Mouse (Mus musculus) limb, embryonic 14.5 days (tissue): ENCODE data around the gene Gm12185. TPM values are rescaled to one million over a fixed set of nuclear protein-coding genes. Genes with fewer than 3 reads are reported as not detected.
"Not testable (repeated sequence)": the region's sequence is repeated elsewhere in the genome, so short reads cannot be mapped to it uniquely, and the experiment has no call there.

Experiments
- ATAC-seq: fragments of 200-750 bp; cut with Nextera tagmentation; 2 replicates; pipeline ENCODE4 v1.8.0; 2017; ENCODE audit warnings: low read depth, moderate number of reproducible peaks, moderate TSS enrichment; ENCODE audit not compliant: low FRiP score
- DNase-seq: peaks from one replicate; pipeline ENCODE4 v3.0.0-alpha.2; 2015; ENCODE audit warnings: low spot score
- H3K27ac ChIP-seq: fragments of 300-500 bp; sonication (generic); replicated peaks from 2 replicates; pipeline ENCODE4 v1.5.1; 2014; ENCODE audit warnings: low read depth, mild to moderate bottlenecking, low read length, moderate library complexity, mixed read lengths
- H3K27me3 ChIP-seq: fragments of 300-500 bp; sonication (generic); 2 replicates; pipeline ENCODE4 v1.6.1; 2014; ENCODE audit warnings: low read length, mixed read lengths; ENCODE audit not compliant: control insufficient read depth, insufficient read depth
- H3K36me3 ChIP-seq: fragments of 300-500 bp; sonication (generic); 2 replicates; pipeline ENCODE4 v1.6.1; 2014; ENCODE audit warnings: mild to moderate bottlenecking, low read length, moderate library complexity, mixed read lengths; ENCODE audit not compliant: control insufficient read depth, insufficient read depth
- H3K4me1 ChIP-seq: fragments of 300-500 bp; sonication (generic); 2 replicates; pipeline ENCODE4 v1.6.1; 2014; ENCODE audit warnings: antibody characterized with exemption, low read length, mixed read lengths; ENCODE audit not compliant: control insufficient read depth, insufficient read depth
- H3K4me2 ChIP-seq: fragments of 300-500 bp; sonication (generic); replicated peaks from 2 replicates; pipeline ENCODE4 v1.6.1; 2014; ENCODE audit warnings: low read depth, mild to moderate bottlenecking, low read length, moderate library complexity; ENCODE audit not compliant: severe bottlenecking
- H3K4me3 ChIP-seq: fragments of 300-500 bp; sonication (generic); replicated peaks from 2 replicates; pipeline ENCODE4 v1.5.1; 2014; ENCODE audit warnings: low read length
- H3K9ac ChIP-seq: fragments of 300-500 bp; sonication (generic); 2 replicates; pipeline ENCODE4 v1.6.1; 2014; ENCODE audit warnings: mild to moderate bottlenecking, low read depth, low read length, moderate library complexity; ENCODE audit not compliant: severe bottlenecking
- H3K9me3 ChIP-seq: fragments of 300-500 bp; sonication (generic); 2 replicates; pipeline ENCODE4 v1.6.1; 2016; ENCODE audit warnings: low read length; ENCODE audit not compliant: control insufficient read depth
- POLR2A ChIP-seq: fragments of 200-500 bp; IDR thresholded peaks from 2 replicates; pipeline ENCODE4 v1.8.0; 2012; ENCODE audit warnings: inconsistent platforms, mild to moderate bottlenecking, moderate library complexity, borderline replicate concordance; ENCODE audit not compliant: insufficient read depth, insufficient read length; ENCODE audit errors: extremely low read depth
- WGBS: fragments of 180-500 bp; shearing (Covaris S2); extraction: QIAGEN DNeasy Blood & Tissue Kit; methylation state at CpG from one replicate; pipeline ENCODE4 v1.1.7; 2014; 5-methylcytosine and 5-hydroxymethylcytosine counted together
- polyA plus RNA-seq, 2 experiments: library from polyadenylated mRNA; depleted of rRNA in 1 of 2; stranded (reverse) in 1 of 2; unstranded in 1 of 2; fragments of >200 nt; fragmentation: Nextera tagmentation in 1 of 2; extraction: Ambion mirVana in 1 of 2; gene quantifications; 2 replicates each; pipeline versions ENCODE4 v1.2.1 to v1.2.3; 2012 to 2014

The Gm12185 gene
- polyA plus RNA-seq, 2 experiments, result 0.04 to 0.06 TPM

DNA sequence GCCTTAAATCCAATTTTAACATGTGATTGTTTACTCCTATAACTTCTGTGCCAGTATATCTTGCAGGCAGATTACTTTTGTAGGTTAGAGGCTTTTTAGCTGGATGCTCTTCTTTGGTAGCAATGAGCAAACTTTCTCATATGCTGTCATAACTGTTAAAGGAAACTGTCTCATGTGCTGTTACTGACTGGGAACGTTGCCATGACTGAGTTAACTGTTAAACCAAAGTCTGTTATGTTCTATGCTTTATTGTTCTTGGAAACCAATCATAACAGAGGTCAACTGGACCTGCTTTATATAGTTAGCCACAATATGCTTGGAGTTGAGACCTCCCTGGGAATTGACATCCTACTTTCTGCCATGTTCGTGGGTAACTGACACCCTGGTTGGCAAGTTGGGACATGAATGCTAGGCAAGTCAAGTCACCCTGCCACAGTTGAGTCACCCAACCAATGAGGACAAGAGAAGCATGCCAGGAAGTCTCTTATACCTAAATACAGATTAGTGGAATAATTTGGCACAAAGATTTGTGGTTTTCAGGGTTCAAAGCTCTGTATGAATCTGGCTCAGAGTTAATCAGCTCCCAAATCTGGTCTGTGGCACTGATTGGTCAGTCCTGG, 93.1 kb downstream of the Gm12185 start:
- DNase-seq (no peak), ATAC-seq (no peak)
- Histone ChIP-seq H3K36me3 (no peaks in the 10 kb centered on the region), H3K27me3 (no peaks in the 10 kb centered on the region), H3K9me3 (no peaks in the 10 kb centered on the region), H3K4me3 (no peak overlapping the region), H3K27ac (no peak overlapping the region), H3K9ac (no peak overlapping the region), H3K4me2 (no peak overlapping the region), H3K4me1 (no peaks in the 10 kb centered on the region)
- TF ChIP-seq POLR2A, result no peak
- WGBS, result 62% methylated on average over 2 of the region's 2 CpGs

DNA sequence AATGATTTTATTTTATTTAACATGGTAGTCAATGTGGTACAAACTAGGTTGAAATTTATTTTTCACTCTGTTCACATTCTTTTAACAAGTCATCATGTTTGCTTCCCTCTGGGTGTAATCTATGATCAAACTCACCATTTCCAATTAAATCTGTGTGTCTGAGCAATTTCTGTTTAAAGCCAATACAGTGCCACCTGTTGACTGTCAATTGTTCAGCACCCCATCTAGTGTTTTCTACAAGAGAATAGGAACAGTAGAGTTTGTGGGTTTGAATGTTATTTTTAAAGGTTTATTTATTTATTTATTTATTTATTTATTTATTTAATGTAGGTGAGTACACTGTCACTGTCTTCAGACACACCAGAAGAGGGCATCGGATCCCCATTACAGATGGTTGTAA, 115.3 kb downstream of the Gm12185 start:
- Histone ChIP-seq H3K27me3 (no peaks in the 10 kb centered on the region), H3K4me3 (no peak overlapping the region), H3K4me1 (no peaks in the 10 kb centered on the region), H3K36me3 (no peaks in the 10 kb centered on the region), H3K27ac (no peak overlapping the region), H3K9me3 (no peaks in the 10 kb centered on the region), H3K4me2 (no peak overlapping the region), H3K9ac (no peak overlapping the region)
- no peak for TF ChIP-seq POLR2A
- 96% methylated on average over 1 of the region's 1 CpGs for WGBS
- ATAC-seq (no peak), DNase-seq (no peak)

DNA sequence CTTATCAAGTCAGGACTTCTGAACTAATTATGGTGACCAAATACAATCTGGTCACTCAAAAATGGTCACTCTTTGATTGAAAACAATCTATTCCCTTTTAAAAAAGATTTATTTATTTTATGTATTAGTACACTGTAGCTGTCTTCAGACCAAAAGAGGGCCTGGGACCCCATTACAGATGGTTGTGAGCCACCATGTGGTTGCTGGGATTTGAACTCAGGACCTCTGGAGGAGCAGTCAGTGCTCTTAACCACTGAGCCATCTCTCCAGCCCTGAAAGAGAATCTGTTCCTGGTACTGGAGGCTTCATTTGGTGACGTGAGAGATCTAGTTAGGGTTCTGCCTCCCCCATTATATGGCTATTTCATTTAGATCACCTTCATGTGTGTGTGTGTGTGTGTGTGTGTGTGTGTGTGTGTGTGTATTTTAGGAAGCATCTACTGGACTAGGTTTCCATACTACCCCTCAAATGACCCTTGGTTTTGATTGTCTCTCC, 116.6 kb downstream of the Gm12185 start:
- not testable (repeated sequence) for H3K27me3 ChIP-seq, H3K4me2 ChIP-seq, H3K9ac ChIP-seq, H3K4me1 ChIP-seq, H3K27ac ChIP-seq, DNase-seq, H3K4me3 ChIP-seq, H3K9me3 ChIP-seq, ATAC-seq, H3K36me3 ChIP-seq
- 64% methylated on average over 1 of the region's 1 CpGs for WGBS

DNA sequence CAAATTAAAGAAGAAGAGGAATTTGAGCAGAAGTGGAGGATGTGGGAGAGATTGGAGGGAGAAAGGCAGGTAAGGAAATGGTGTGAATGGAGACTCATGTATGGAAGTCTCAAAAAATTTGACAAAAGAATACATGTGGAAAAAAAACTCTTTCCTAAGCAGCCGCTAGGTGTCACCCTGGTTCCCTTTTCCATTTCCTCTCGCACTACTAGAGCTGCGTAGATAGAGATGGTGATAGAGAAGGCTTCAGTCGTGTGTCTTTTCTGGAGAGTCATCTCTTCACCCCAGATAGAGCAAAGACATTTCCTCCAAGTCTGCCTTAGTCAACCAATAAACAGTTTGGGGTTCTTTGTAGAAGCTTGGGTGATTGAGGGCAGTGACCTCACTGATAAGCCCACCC, 117.6 kb downstream of the Gm12185 start:
- no peak; the same call in 1 of the 2 replicates for ATAC-seq
- H3K4me3 ChIP-seq, result no peak overlapping the region
- H3K27ac ChIP-seq, result no peak overlapping the region
- peak; percentile 81 for DNase-seq
- no peaks in the 10 kb centered on the region for H3K36me3 ChIP-seq
- no peak for TF ChIP-seq POLR2A
- no peaks in the 10 kb centered on the region for H3K27me3 ChIP-seq
- WGBS, result 0% methylated on average over 4 of the region's 4 CpGs
- no peaks in the 10 kb centered on the region for H3K4me1 ChIP-seq
- H3K9ac ChIP-seq, result no peak overlapping the region
- H3K4me2 ChIP-seq, result no peak overlapping the region
- H3K9me3 ChIP-seq, result no peaks in the 10 kb centered on the region

DNA sequence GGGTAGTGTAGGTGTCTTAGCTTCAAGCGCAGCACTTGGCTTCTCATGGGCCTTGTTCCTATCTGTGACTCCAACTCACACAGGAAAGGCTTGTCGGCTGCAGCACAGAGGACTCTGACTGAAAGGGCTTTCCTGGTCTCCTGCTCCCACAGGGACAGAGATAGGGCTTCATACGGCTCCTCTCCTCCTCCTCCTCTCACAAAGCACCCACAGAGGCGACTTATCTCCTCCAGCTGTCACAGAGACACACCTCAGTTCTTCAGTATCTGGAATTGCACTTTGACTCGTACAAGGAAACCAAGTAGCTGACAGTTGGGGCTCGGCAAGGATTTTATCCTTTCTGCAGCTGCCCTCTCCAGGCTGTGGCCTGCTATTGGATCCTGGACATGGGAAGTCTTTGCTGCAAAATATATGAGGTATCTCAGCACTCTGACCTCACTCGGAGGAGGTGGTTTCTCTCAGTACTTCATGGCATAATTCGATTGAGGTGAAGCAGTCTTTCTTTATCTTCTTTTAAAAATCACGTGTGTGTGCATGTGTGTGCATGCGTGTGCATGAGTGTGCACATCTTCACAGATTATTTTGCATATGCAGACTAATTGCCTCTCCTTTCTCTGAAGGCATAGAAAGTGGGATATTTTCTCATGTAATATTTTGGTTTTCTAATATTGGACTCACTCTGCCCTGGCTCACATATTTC, 118.3 kb downstream of the Gm12185 start:
- no peaks in the 10 kb centered on the region for H3K36me3 ChIP-seq
- no peak for ATAC-seq
- no peak for DNase-seq
- H3K4me2 ChIP-seq, result no peak overlapping the region
- no peak overlapping the region for H3K4me3 ChIP-seq
- H3K9ac ChIP-seq, result no peak overlapping the region
- no peaks in the 10 kb centered on the region for H3K27me3 ChIP-seq
- no peak for TF ChIP-seq POLR2A
- H3K4me1 ChIP-seq, result no peaks in the 10 kb centered on the region
- no peaks in the 10 kb centered on the region for H3K9me3 ChIP-seq
- H3K27ac ChIP-seq, result no peak overlapping the region
- 63% methylated on average over 10 of the region's 10 CpGs for WGBS
